Mouse (Mus musculus) lung, postnatal 36 days (tissue): ENCODE data around the gene Lrrc72.
A peak's percentile ranks its signal among the peaks of the same experiment; 100 is the strongest.

Experiments
- DNase-seq: peaks from one replicate; pipeline ENCODE4 v3.0.0; 2022; ENCODE audit warnings: mixed read lengths

The Lrrc72 gene

DNA sequence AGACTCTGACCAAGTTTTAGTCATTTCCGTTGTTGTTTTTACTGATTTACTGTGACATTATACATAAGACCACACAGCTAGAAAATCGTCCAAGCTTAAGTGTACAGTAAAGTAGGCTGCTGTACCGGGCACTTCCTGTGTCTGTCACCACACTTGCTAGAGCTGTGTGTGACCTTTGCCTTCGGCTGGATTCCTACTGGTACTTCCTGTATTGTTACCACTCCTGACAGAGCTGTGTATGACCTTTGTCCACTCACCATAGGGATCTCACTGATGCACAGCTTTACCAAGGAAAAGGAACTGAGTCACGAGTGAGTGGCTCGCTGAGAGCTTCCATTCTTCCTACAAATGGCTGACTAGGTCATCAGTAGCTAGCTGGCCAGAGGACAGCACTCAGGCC, 66.1 kb downstream of the Lrrc72 start:
- DNase-seq, result peak; percentile 66

DNA sequence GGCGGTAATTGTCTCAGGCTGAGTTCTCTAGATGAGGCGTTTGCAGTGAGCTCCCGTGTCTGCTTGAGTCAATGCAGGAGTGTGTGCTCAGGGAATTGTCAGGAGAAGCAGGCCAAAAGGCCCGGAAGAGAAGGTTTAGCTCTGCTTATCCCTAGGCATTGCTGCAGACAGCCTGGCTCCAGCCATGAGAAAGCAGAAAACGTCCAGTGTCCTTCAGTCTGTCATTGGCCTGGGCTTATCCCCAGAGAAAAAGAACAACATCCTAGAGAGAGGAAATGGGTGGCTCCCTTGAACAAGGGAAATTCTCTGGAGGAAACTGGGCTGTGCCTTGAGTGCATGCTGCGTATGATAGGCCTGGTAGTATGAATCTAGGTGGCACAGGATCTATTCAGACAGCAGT, 70.6 kb downstream of the Lrrc72 start:
- DNase-seq, result peak; percentile 58

DNA sequence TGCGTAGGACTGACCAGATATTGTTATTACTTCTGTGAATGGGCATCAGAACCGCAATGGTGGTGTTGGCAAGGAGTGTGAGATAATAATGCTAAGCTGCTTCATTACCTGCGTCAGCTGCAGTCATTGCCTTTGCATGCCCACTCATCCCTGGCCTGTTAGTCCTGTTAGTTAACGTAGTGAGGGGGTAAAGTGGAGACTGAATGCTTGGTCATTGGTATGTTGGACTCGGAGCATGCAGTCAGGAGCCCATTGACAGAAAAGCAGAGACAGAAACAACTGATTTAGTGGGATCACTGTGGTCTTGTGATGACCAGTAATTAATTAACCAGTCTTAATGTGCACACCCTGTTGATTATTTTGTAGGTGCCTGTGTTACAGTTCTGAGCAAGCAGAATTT, 76.0 kb downstream of the Lrrc72 start:
- DNase-seq, result no peak

DNA sequence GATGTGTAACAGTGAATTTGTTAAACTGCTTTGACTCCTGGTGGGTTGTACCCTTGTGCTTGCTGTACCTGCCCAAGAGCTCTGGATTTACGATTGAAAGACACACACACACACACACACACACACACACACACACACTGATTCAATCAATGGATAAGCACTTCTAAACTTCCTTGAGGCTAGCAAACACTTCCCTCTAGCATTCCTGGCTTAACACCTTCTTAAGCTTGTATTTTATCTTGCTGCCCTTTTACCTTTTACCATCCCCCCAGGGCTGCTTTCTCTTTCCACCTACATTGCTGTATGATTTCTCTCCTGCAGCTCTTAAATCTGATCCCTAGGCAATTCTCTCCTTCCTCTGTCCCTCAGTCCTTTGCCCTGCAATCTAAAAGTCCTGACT, 87.9 kb downstream of the Lrrc72 start:
- DNase-seq, result no peak

DNA sequence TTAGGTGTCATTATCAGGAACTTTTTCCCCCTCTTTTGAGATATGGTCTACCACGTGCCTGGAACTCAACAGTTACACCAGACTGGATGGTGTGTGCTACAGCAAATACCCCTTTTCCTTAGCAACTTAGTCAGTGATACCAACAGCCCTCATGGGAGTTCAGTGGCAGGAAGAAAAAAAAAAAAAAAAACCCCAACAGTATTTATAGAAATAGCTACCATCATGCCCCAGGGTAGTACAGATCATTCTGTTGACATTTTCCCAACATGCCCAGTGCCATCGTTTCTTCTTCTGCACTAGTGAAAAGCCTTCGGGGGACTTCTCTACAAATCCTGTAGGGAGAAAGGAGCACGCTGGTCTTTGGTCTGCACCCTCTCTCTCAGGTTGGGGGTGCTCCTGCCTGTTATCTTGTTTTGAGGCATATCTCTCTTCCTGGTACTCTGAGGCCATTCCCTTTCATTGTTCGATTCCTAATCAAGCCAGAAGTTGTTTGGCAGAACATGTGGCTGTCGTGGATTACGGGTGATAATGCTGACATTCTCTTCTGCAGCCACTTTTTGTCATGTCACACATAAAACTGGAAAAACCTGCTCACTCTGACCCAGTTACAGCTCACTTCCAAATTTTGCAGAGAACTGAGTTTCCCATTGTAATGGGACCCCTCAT, 88.9 kb downstream of the Lrrc72 start:
- DNase-seq, result no peak
